Mouse (Mus musculus) lung, postnatal 0 days (tissue): ENCODE results near the gene Serpinb13.

Experiments
- CTCF ChIP-seq: IDR thresholded peaks from 2 replicates; pipeline ENCODE4 v1.5.1; 2016; ENCODE audit warnings: antibody characterized with exemption, mild to moderate bottlenecking
- EP300 ChIP-seq: IDR thresholded peaks from 2 replicates; pipeline ENCODE4 v1.6.1; 2016; ENCODE audit warnings: antibody characterized with exemption, mild to moderate bottlenecking, control low read depth

DNA sequence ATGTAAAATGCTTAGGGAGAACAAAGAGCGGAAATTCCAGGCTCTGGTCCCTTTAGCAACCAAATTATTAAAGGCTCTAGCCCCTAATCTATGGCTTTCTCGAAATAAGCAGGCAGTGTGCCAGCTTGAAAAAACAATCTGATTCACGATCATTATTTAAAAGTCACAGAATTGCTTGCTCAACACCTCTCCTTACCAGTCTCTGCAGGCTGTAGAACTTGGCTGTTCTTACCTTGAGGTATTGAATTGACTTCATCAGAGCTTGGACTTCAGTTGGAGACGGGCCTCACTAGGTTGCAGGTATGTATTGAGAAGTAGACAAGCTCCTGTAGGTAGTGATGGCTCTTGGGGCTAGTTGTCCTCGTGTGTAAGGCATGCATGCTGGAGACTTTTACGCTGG, 46.5 kb upstream of the Serpinb13 start, which contains the start of gene Serpinb12:
- TF ChIP-seq CTCF (no peak), EP300 (no peak)
